Mouse (Mus musculus): Measurements from ENCODE around the gene Kcnd1.

The Kcnd1 gene

DNA sequence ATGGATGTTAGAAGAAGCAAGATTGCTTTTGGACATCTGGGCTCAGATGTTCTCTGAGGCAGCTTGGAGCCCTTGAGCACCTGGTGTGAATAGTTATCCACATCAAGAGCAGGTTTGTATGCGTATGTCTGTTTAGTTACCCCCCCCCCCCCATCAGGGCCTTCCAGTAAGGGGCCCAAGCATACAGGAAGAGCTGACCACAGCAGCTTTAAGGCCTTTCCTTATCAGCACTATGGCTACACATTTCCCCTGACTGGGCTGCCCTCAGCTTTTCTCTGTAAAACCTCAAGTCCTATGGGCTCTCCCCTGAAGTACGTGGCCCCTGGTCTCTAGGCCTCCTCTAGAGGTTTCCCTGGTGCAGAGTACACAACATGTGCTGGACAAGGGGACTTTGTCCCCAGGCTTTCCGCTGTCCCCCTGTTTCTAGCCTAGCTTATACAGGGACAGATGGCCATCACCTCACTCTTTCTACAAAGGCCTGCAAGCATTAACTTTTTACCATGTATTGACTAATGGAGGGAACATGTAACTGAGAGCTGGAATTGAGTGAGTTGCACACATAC, 37.2 kb downstream of the Kcnd1 start:
- DNase-seq = no peak

DNA sequence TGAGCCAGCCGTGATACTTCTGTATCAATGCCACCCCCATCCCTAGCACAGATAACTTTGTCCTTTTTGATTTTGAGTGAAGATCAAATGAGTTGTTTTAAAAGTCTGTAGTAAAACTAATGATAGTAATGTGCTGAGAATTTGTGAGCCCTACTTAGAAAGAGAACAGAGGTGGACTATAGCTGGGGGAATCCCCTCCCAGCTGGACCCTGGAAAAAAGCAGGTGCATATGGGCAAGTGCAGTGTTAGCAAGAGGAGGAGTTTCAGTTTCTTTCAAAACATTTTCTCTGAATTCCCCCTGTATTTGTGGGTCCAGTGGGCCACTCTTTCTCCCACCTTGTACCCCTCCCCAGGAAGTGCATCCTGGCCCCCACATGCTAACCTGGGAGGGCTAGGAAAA, 41.1 kb downstream of the Kcnd1 start:
- no peak for DNase-seq

DNA sequence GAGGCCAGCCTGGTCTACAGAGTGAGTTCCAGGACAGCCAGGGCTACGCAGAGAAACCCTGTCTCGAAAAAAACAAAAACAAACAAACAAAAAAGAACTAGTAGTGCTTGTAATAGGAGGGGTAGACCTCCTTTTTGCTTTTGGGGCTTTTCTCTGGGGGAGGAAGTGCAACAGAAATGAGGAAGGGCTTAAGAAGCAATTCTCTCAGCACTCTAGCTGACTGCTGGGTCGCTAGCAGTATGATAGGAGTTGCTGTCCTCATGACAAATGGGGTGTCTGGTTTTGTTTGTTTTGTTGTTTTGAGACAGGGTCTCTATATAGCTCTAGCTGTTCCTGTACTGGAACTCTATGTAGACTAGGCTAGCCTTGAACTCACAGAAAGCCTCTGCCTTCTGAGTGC, 42.5 kb downstream of the Kcnd1 start:
- DNase-seq = no peak

DNA sequence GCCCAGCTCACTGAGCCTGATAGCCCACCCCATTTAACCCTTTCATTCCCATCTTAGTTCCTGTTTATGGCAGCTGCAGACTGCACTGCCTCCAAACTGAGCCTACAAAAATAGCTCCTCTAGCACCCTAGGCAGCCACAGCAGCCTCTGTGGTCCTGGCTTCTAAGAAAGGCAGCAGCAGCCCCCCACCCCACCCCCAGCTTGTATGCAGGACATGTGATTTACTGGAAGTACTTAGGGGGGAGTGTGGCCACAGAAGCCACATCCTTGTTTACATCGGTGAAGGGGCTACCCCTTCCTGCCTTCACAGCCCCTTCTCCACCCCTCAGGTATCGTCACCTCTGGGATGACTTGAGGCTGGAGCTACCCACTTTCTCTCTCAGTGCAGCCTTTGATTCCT, 43.3 kb downstream of the Kcnd1 start:
- no peak for DNase-seq

DNA sequence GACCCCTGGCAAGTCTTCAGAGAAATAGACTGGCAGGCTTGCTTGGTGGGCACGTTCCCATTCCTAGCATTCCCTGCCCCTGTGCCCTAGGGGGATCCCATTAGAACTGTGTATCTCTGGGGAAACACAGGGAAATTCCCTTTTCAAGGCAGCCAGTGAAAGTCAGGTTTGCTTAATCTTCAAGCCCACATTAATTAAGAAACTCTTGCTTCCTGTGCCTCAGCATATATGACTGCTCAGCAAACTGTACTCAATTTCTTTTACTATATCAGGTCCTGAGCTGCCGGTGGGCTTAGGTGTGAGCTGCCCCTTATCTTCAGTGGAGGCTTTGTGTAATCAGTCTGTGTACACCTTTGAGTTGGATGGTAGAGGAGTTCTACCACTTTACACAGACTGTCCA, 43.7 kb downstream of the Kcnd1 start:
- no peak for DNase-seq

DNA sequence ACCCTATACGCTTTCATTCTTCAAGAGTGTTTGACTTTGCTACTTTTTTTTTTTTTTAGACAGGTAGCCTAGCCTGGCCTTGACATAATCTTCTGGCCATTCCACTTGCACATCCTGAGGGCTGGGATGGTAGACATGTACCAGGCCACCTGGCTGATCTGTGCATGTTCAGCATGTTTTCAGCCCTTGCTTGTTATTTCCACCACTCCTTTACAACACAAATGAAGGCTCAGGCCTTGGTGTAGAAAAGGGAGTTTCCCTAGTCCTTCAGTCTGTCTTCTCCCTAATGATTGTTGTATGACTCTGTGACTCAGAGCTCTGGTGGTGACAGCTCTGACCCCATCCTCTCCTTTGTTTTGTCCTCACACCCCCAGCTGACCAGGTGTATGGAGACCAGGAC, 45.1 kb downstream of the Kcnd1 start:
- no peak for DNase-seq

DNA sequence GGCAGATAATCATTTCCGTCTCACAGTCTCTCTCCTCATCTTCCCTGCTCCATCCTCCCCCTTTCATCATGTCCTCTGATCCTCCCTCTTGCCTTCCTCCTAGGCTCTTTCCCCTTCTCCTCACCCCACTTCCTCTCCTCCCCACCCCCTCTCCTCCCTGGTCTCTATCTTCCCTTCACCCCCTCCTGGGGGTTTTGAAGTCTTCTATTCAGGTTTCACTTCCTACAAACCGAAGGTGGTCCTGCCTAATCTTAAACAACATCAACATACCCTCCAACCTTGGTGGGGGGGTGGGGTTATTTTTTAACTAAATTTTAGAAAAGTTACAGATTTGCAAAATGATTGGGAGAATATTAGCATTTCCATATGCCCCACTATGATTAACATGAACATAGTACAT, 46.4 kb downstream of the Kcnd1 start:
- no peak for DNase-seq

DNA sequence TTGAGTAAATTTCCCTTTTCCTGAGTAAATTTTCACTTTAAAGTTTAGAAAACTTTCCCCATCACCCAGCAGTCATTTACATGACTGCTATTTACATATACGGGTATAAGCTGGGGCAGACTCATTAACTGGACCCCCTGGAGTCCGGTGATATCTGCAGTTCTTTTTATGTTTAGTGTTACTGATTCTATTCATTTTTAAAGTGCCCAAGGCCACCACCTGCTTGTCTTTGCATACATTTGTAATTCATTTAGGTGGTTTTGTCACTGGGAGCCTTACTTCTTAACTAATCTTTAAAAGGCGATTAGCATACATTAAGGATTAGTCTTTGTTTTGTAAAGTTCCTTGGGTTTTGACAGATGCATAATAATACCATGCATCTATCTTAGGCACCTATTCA, 47.7 kb downstream of the Kcnd1 start:
- DNase-seq = no peak

DNA sequence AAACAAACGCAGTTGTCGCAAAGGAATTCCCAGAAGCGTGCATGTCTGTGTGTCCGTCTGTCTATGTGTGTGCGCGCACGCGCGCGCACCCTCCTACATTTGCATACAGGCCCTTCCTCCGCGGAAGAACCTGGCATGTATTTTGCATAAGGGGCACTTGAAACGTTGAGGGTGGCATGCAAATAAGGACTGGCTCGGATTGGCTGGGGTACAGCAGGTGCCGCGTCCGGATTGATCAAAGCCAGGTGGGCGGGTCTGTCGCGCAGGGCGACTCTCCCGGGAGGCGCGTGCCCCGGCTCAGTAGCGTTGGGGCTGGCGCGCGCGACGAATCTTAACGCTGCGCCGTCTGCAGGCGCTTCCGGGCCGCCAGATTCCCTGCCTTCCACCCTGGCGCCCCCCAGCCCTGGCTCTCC, 55.9 kb downstream of the Kcnd1 start, which contains the start of gene Pim2:
Gene Pim2 (plus strand): TSS at position 256 of the 413 bp plus-strand sequence.
- DNase-seq = peak; percentile 76

DNA sequence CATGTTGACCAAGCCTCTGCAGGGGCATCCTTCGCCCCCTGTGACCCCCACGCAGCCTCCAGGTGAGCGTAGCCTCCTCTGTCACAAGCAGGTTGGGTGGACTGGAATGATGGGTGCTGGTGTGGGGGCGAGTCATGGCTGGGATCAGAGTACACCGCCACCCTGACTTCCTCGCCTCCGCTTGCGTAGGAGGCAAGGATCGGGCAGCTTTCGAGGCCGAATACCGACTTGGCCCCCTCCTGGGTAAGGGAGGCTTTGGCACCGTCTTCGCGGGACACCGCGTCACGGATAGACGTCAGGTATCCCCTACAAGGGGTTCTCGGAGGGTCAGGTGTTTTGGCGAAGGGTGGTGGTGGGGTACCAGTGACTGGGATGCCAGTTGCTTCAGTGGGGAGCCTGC, 56.4 kb downstream of the Kcnd1 start:
- DNase-seq = no peak

DNA sequence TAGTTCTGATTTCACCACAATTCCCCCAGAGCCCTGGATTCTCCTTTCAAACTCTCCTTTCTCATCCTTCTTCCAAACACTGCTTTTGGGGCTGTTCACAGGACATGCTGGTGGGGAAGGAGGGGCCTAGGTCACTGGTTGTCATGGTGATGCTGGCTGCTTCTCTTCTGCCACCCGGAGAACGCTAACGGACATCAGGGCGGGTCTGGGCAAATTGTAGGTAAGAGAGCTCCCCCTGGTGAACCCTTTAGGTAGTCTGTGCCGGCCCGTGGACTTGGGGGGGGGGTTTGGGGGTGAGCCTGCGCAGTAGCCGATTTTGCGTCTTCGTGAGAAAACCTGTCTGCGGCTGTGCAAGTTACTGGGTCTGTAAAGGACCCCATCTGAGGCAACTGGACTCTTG, 57.7 kb downstream of the Kcnd1 start:
- DNase-seq = peak; percentile 63

DNA sequence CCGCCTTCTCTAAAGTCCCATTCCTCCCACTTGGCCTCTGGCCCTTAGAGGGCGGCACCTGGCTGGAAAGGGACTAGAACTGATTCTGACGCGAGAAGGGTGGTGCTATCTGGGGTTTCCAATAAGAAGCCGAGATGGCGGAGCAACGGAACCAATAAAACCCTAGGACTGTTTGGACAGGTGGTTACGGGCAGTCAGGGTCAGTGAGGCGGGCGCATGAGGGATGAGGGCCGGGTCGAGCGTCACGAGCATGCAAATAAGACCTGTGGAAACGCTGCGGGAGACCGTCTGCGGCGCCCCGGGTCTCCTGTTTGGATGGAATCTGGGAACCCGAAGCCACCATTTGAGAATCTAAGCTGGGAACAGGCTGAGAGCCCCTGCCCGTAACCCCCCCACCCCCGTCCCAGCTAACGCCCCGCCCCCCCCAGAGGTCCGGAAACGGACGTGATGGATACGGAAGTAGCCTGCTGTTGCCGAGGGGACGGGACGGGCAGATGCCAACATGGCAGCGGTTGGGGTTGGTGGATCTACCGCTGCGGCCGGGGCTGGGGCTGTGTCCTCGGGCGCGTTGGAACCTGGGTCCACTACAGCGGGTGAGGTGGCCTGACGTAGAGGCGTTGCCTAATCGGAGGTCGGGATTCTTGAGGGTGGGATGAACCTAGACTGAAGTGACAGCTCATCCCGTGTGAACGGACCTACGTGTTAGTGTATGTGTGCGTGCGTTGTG, 61.9 kb downstream of the Kcnd1 start, which contains the start of gene Slc35a2:
Gene Slc35a2 (plus strand): TSS at position 188 of the 727 bp plus-strand sequence.
- peak; percentile 84 for DNase-seq

Measured in lung, postnatal 14 days (tissue).